Mouse (Mus musculus) liver, embryonic 14.5 days (tissue): ENCODE results near the gene Syne1. TPM values are rescaled to one million over a fixed set of nuclear protein-coding genes. Genes with fewer than 3 reads are reported as not detected.

Source experiments
- ATAC-seq: fragments of 200-750 bp; cut with Nextera tagmentation; 2 replicates; pipeline ENCODE4 v1.8.0; 2017; ENCODE audit warnings: moderate number of reproducible peaks, mild to moderate bottlenecking, moderate library complexity; ENCODE audit not compliant: insufficient read depth
- DNase-seq, 3 experiments: peaks; one replicate each; pipeline ENCODE4 v3.0.0-alpha.2; 2012 to 2013; ENCODE audit warnings: low read depth in 3 of 3, low spot score in 3 of 3
- H3K27ac ChIP-seq: fragments of 300-500 bp; sonication (generic); 2 replicates; pipeline ENCODE4 v1.5.1; 2014; ENCODE audit warnings: moderate library complexity, mild to moderate bottlenecking, control low read depth, inconsistent platforms
- H3K27me3 ChIP-seq: fragments of 300-500 bp; sonication (generic); 2 replicates; pipeline ENCODE4 v1.6.1; 2014; ENCODE audit warnings: mild to moderate bottlenecking, low read length, moderate library complexity; ENCODE audit not compliant: control insufficient read depth, insufficient read depth
- H3K36me3 ChIP-seq: fragments of 300-500 bp; sonication (generic); replicated peaks from 2 replicates; pipeline ENCODE4 v1.6.1; 2014; ENCODE audit warnings: low read depth; ENCODE audit not compliant: control insufficient read depth, insufficient read depth
- H3K4me1 ChIP-seq, 2 experiments: fragments of 200-500 bp in 1 of 2; fragments of 300-500 bp in 1 of 2; sonication (generic) in 1 of 2; replicated peaks; 2 replicates each; pipeline ENCODE4 v1.6.1; 2012 to 2014; ENCODE audit warnings: antibody characterized with exemption in 1 of 2, inconsistent platforms in 1 of 2, low read length in 1 of 2; ENCODE audit not compliant: control insufficient read depth in 2 of 2, insufficient read depth in 2 of 2
- H3K4me2 ChIP-seq: fragments of 300-500 bp; sonication (generic); 2 replicates; pipeline ENCODE4 v1.6.1; 2014; ENCODE audit warnings: low read depth, mild to moderate bottlenecking, control low read depth, moderate library complexity
- H3K4me3 ChIP-seq, 2 experiments: fragments of 200-500 bp in 1 of 2; fragments of 300-500 bp in 1 of 2; sonication (generic) in 1 of 2; 2 replicates each; pipeline ENCODE4 v1.5.1; 2012 to 2014; ENCODE audit warnings: low read depth in 2 of 2, low read length in 2 of 2, mild to moderate bottlenecking in 2 of 2, control low read depth in 1 of 2, inconsistent platforms in 1 of 2, moderate library complexity in 1 of 2; ENCODE audit not compliant: insufficient read depth in 1 of 2
- H3K9ac ChIP-seq: fragments of 300-500 bp; sonication (generic); replicated peaks from 2 replicates; pipeline ENCODE4 v1.6.1; 2014; ENCODE audit warnings: mild to moderate bottlenecking, control low read depth, moderate library complexity
- H3K9me3 ChIP-seq: fragments of 300-500 bp; sonication (generic); 2 replicates; pipeline ENCODE4 v1.6.1; 2016; ENCODE audit warnings: low read length, mixed read lengths; ENCODE audit not compliant: control insufficient read depth
- CTCF ChIP-seq: IDR thresholded peaks from 2 replicates; pipeline ENCODE4 v1.5.1; 2016; ENCODE audit warnings: antibody characterized with exemption, low read depth, control low read depth
- EP300 ChIP-seq: IDR thresholded peaks from 2 replicates; pipeline ENCODE4 v1.6.1; 2016; ENCODE audit warnings: antibody characterized with exemption, low read depth
- WGBS: fragments of 180-500 bp; shearing (Covaris S2); extraction: QIAGEN DNeasy Blood & Tissue Kit; methylation state at CpG from one replicate; pipeline ENCODE4 v1.1.7; 2014; ENCODE audit not compliant: insufficient replicate concordance; 5-methylcytosine and 5-hydroxymethylcytosine counted together
- polyA plus RNA-seq, 2 experiments: library from polyadenylated mRNA; depleted of rRNA in 1 of 2; stranded (reverse) in 1 of 2; unstranded in 1 of 2; fragments of >200 nt; fragmentation: Nextera tagmentation in 1 of 2; extraction: Ambion mirVana in 1 of 2; gene quantifications; 2 replicates each; pipeline versions ENCODE4 v1.2.1 to v1.2.3; 2012 to 2014

The Syne1 gene
- polyA plus RNA-seq, 2 experiments: 3.1 to 3.6 TPM

DNA sequence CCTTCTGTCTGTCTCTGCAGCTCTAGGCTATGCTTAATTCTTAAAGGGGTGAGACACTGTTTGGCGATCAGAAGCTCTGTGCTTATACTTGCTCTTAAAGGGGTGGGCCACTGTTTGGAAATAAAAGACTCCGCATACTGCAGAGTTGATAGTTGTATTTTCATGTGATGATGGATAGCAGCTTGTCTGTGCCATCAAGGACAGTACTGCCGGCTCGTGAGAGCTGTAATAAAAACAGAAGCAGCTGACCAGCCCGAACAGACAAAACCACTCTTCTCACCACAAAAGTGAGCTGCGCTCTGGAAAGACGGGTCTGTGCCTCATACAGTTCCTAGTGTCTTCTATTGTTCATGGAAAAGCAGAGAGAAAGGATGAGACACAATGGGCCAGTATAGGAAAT lies 580.1 kb downstream of the Syne1 start:
- no peak overlapping the region for H3K4me2 ChIP-seq
- ATAC-seq: no peak
- H3K36me3 ChIP-seq: no peaks in the 10 kb centered on the region
- no peak overlapping the region for H3K27ac ChIP-seq
- WGBS: 46% methylated on average over 7 of the region's 7 CpGs
- H3K27me3 ChIP-seq: no peaks in the 10 kb centered on the region
- no peak overlapping the region for H3K9ac ChIP-seq
- TF ChIP-seq CTCF: no peak
- no peak for TF ChIP-seq EP300
- H3K9me3 ChIP-seq: no peaks in the 10 kb centered on the region
- H3K4me1 ChIP-seq: no peaks in the 10 kb centered on the region
- DNase-seq: no peak
- H3K4me3 ChIP-seq: no peak overlapping the region

Other genes with a start within 250 kb of the Syne1 start
- gene Myct1, start 42.3 kb upstream of the Syne1 start, polyA plus RNA-seq (2012; rRNA removed): 0.86 and 1.0 TPM in 2 replicates
- 1.6 and 2.0 TPM in 2 replicates for gene Myct1, start 42.3 kb upstream of the Syne1 start, polyA plus RNA-seq (2014; fragmentation: Nextera tagmentation; extraction: Ambion mirVana)
- not detected in 2 replicates for gene Vip, start 87.7 kb upstream of the Syne1 start, polyA plus RNA-seq (2012; rRNA removed)
- not detected in 2 replicates for gene Vip, start 87.7 kb upstream of the Syne1 start, polyA plus RNA-seq (2014; fragmentation: Nextera tagmentation; extraction: Ambion mirVana)